Mouse (Mus musculus) bone marrow, adult 2 months (tissue): ENCODE measurements around the gene Pbx2. TPM values are rescaled to one million over a fixed set of nuclear protein-coding genes. Genes with fewer than 3 reads are reported as not detected.

Source experiments
- H3K27ac ChIP-seq: fragments of 200-500 bp; 2 replicates; pipeline ENCODE4 v1.5.1; 2012; ENCODE audit warnings: low read depth, mild to moderate bottlenecking, control low read depth, inconsistent platforms, low read length; ENCODE audit not compliant: control insufficient read depth, poor library complexity, insufficient read depth
- H3K4me1 ChIP-seq: fragments of 200-500 bp; 2 replicates; pipeline ENCODE4 v1.6.1; 2011; ENCODE audit warnings: low read length; ENCODE audit not compliant: control insufficient read depth, insufficient read depth
- H3K4me3 ChIP-seq: fragments of 200-500 bp; replicated peaks from 2 replicates; pipeline ENCODE3; 2011; ENCODE audit warnings: mild to moderate bottlenecking, low read depth, low read length, control low read depth; ENCODE audit not compliant: control insufficient read depth
- CTCF ChIP-seq: fragments of 200-500 bp; IDR thresholded peaks from 2 replicates; pipeline ENCODE4 v1.5.1; 2011; ENCODE audit warnings: low read length, control low read depth; ENCODE audit not compliant: control insufficient read depth, insufficient read depth
- POLR2A ChIP-seq: fragments of 200-500 bp; IDR thresholded peaks from 2 replicates; pipeline ENCODE4 v1.6.1; 2011; ENCODE audit warnings: low read depth, mild to moderate bottlenecking, control low read depth, low read length, borderline replicate concordance; ENCODE audit not compliant: control insufficient read depth
- WGBS: fragments of 180-500 bp; shearing (Covaris S2); methylation state at CpG from one replicate; pipeline ENCODE4 v1.1.7; 2018; 5-methylcytosine and 5-hydroxymethylcytosine counted together
- polyA plus RNA-seq: library from polyadenylated mRNA; stranded (reverse); fragments of >200 nt; gene quantifications from 2 replicates; pipeline ENCODE4 v1.2.4, GENCODE M21; 2011; ENCODE audit warnings: low replicate concordance; ENCODE audit not compliant: missing spikeins, insufficient read depth, insufficient read length

Gene Pbx2
- polyA plus RNA-seq, 1 experiment = 95.1 TPM

- 88% methylated on average over 12 of the region's 12 CpGs for WGBS
- TF ChIP-seq CTCF = no peak
- no peak for TF ChIP-seq POLR2A
- no peak overlapping the region for H3K4me3 ChIP-seq
- no peak overlapping the region for H3K27ac ChIP-seq
- peaks cover 4% of the 10 kb centered on the region for H3K4me1 ChIP-seq
These were observed 10.7 kb downstream of the Pbx2 start for GRCm38 (mm10) chr17:34601796-34602195.

- peaks cover 8% of the 10 kb centered on the region for H3K4me1 ChIP-seq
- WGBS = under 1% methylated on average over 30 of the region's 30 CpGs
These were observed 12.5 kb downstream of the Pbx2 start, which contains the start of gene Rnf5 for GRCm38 (mm10) chr17:34603375-34604060. Rnf5 (minus strand) TSS chr17:34603690.

GRCm38 (mm10) chr17:34604061-34604508 lies 13.0 kb downstream of the Pbx2 start, which contains the start of gene Agpat1:
Agpat1 (plus strand) TSS chr17:34604262.
- peak within 1 kb of the TSS; percentile 80 for H3K4me3 ChIP-seq
- under 1% methylated on average over 35 of the region's 35 CpGs for WGBS
- TF ChIP-seq CTCF (no peak), POLR2A (peak; percentile 91; the same call in 1 of the 2 replicates)
- peaks cover 8% of the 10 kb centered on the region for H3K4me1 ChIP-seq
- H3K27ac ChIP-seq = peak within 1 kb of the TSS; percentile 94

More at GRCm38 (mm10) chr17:34603375-34604060, 12.5 kb downstream of the Pbx2 start, which contains the start of gene Rnf5:
- peak within 1 kb of the TSS; percentile 80 for H3K4me3 ChIP-seq
- peak within 1 kb of the TSS; percentile 94 for H3K27ac ChIP-seq
- TF ChIP-seq CTCF = no peak
- no peak for TF ChIP-seq POLR2A

- 16% methylated on average over 24 of the region's 24 CpGs for WGBS
- Histone ChIP-seq H3K4me3 (peak overlapping the region; percentile 80), H3K4me1 (peaks cover 8% of the 10 kb centered on the region; the same call in 1 of the 2 replicates), H3K27ac (peak overlapping the region; percentile 94)
- TF ChIP-seq CTCF (no peak), POLR2A (no peak)
These were observed 13.6 kb downstream of the Pbx2 start for GRCm38 (mm10) chr17:34604511-34605237.

DNA sequence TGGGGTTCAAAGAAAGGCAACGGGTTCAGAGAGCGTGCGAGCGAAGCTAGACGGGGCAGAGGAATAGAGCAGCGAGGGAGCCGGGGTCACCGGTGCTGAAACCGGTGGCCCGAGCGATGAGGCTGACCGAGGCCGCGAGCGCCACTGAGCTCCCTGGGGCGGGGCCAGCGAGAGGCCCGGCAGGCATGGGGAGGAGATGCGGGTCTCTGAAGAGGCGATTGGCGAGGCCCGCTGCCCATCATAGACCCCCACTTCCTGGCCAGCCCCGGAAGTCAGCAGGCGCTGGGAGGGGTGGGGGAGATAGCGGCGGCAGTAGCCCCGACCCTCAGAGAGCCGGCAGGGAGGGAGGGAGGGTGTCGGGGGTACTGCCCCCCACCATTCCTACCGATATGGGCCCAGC lies 14.5 kb downstream of the Pbx2 start:
- Histone ChIP-seq H3K27ac (peak overlapping the region; percentile 94), H3K4me1 (peaks cover 8% of the 10 kb centered on the region; the same call in 1 of the 2 replicates), H3K4me3 (peak overlapping the region; percentile 75)
- 0% methylated on average over 30 of the region's 30 CpGs for WGBS
- TF ChIP-seq CTCF = no peak
- peak; percentile 90; the same call in 1 of the 2 replicates for TF ChIP-seq POLR2A

DNA sequence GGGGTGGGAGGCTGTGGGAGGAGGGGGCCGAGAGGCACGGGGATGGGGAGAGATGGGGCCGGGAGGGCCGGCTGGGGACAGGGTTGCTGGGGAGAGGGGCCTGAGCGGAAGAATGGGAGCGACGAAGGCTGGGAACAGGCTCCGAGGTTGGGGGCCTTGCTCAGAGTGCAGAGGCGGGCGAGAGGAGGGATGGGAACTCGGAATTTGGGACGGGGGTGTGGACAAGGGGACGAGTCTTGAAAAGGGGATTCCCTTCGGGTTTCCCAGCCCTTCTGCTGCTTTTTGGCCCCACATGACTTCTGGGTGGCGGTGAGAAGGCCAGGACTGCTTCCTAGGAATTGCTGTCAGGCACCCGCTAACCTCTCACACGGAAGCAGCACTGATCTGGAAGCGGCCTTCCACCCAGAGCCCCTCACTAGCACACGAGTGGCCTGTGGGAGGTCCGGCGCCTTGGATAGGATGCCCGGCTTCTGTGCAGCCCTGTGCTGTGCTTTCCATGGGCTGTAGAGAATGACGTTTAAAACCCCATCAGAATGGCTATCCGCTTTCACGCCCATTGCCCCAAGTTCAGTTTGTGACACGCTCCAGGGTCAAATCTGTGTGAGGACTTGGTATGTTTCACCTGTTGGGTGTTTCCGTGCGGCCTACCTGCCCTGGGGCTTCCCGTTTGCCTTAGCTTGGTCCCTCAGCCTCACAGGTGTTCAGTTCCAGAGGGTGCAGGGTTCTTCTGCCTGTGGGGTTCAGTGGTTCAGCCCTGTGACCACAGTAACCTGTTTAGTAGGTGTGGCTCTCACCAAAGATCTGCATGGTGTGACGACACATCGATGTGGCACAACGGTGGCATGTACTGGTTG lies 15.3 kb downstream of the Pbx2 start:
- TF ChIP-seq CTCF = no peak
- no peak for TF ChIP-seq POLR2A
- peak overlapping the region; percentile 94; the same call in 1 of the 2 replicates for H3K27ac ChIP-seq
- peaks cover 8% of the 10 kb centered on the region; the same call in 1 of the 2 replicates for H3K4me1 ChIP-seq
- peak overlapping the region; percentile 75 for H3K4me3 ChIP-seq
- WGBS = 11% methylated on average over 32 of the region's 32 CpGs

- Histone ChIP-seq H3K4me3 (no peak overlapping the region), H3K27ac (no peak overlapping the region), H3K4me1 (peaks cover 8% of the 10 kb centered on the region; the same call in 1 of the 2 replicates)
- TF ChIP-seq POLR2A (no peak), CTCF (no peak)
- 64% methylated on average over 7 of the region's 7 CpGs for WGBS
These were observed 16.9 kb downstream of the Pbx2 start for GRCm38 (mm10) chr17:34607997-34608396.
